Mouse (Mus musculus): Measurements from ENCODE around the gene Bcl6. TPM values are rescaled to one million over a fixed set of nuclear protein-coding genes. Genes with fewer than 3 reads are reported as not detected.

Gene Bcl6
- total RNA-seq (2021), result 10 to 100 TPM; 24.6 to 68.8 TPM
- long read RNA-seq, experiment 1, partial matches to known transcripts, result 3 of 28 reads
- long read RNA-seq, experiment 1, other reads (novel, unspliced or antisense), result 23 of 28 reads
- long read RNA-seq, experiment 2, partial matches to known transcripts, result 3 of 7 reads
- long read RNA-seq, experiment 2, other reads (novel, unspliced or antisense), result 4 of 7 reads

DNA sequence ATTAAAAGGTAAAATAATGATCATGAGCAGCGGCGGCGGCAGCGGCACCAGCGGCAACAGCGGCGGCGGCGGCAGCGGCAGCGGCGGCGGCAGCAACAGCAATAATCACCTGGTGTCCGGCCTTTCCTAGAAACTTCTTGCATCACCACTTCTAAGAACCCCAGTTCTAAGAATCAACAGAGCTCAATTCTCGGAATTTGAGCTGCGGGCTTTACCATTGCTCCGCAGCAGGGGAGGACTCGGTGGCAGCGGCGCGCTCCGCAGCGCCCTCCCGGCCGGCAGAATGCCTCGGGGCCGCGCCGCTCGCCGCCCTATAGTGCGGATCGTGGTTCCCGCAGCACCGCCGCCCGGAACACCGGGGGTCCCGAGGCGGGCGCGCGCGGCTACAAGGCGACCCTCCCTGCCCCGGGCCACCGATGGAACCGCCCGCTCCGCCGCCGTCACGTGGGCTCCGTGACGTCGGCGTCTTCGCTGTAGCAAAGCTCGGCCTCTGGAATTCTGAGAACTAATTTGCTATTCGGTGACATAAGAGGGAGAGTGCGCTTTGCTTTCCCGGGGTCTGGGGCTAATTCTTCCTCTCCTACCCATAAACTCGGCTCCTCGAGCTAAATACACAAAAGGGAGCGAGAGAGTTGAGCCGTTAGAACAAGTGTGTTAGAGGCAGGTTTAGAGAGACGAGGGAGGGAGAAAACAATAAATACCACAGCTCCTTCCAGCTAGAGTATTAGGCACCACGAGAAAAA lies at the start of gene Bcl6, which contains the start of gene Gm37419:
Bcl6 (minus strand) TSS at position 387 of the 743 bp plus-strand sequence.
Gm37419 (plus strand) TSS at position 17 of the 743 bp plus-strand sequence.
- peak; percentile 86 to 87 for DNase-seq

DNA sequence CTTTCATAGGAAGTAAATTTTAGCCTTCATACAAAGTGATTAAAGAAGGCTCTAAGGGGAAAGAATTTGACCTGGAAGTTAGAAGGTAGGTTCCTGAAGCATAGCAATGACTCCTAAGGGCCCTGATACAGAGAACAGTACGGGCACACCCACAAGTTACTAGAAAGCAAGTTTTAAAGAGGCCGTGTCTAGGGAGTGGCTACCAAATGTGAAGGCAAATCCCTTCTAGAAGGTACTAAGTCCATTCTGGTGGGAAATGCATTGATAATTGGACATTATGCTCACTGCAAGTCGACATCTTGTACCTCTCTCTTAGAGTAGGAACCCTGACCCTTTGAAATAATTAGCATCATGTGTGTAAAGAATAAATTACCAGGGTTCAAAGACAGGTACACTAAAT lies 47.7 kb upstream of the Bcl6 start:
- no peak for DNase-seq

DNA sequence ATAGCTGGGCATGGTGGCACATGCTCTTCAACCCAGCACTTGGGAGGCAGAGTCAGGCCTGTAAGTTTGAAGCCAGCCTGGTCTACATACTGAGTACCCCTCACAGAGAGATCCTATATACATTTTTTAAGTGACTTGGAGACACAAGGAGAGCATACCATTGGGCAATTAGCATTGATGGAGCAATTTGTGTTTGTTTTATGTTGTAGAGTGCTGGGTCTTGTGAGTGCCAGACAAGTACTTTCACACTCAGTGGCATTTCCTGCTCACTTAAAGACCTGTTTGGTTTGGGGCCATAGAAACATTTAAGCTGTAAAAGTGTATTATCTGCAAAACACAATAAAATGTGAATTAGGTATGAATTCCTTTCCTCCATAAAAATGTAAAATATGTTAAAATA lies 47.1 kb upstream of the Bcl6 start:
- DNase-seq, result no peak

DNA sequence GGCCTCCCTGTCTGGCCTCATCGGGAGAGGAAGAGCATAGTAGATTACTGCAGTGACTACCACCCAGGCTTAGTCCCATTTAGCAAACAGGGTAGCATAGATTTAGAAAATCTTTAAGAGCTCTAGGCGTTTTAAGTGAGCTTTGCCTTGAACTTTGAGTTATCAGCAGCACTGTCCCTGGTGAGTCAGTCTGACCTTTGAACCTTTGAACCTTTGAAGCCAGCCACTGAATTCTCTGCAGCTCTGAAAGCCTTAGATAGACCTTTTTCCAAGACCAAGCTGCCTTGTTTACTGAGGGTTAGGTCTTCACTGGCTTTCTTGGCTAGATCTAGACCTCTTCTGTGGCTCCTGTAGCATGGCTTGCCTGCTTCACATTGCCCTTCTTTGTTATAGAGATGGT lies 45.8 kb upstream of the Bcl6 start:
- DNase-seq, result peak; percentile 31 to 33

DNA sequence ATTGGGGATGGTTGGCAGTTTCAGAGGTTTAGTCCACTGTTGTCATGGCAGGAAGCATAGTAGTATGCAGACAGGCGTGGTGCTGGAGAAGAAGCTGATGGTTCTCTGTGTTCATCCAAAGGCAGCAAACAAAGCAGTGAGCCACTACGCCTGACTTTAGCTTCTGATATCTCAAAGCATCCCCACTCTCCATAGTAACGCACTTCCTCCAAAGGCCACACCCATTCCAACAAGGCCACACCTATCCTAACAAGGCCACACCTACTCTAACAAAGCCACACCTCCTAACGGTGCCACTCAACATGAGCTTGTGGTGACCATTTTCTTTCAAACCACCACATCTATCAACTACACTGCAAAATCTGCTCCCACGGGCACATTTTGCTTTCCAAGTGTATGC lies 44.6 kb upstream of the Bcl6 start:
- DNase-seq, result no peak

DNA sequence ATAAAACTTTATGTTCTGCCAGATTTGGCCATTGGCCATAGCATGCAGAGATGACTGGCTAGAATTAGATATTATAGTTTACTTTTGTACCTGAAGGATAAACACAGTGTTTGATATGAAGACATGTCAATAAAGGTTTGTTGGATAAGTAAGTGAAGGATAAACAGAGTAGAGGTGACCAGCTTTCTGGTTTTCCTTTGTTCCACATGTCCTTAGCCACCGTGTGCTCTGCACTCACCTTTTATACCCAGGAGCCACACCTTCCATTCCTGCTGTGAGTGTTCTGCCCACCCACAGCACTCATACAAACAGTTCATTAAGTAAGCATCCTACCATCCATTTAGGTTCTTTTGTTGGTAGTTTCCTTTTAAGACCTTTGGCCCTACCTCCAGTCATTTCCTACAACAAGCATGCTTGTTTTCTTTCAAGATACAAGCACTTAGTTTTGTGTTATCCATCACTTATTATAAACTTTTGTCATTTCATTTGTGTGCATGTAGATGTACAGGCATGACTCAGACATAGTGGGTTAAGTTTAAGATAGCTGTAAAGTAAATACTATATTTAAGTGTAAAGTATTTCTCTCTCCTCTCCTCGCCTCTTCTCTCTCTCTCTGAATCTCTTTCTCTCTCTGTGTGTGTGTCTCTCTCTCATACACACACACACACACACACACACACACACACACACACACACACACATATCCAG lies 41.5 kb upstream of the Bcl6 start:
- no peak for DNase-seq

DNA sequence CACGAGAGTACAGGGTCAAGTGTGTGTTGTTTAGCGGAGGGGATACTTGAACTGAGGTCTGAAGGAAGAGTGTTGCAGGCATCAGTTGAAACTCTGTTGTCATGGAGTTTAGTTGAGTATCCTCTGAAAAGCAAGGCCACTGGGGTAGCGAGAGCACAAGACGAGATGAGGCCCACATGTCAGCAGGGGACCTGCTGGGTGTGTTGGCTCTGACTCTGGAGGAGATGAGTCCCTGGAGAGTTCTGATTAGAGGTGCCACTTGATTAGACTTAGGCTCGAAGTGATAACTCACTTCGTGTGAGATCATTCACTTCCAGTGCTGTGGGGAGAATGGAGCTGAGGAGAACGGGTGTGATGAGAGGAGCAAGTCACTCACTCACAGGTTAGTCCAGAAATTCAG lies 36.8 kb upstream of the Bcl6 start:
- no peak for DNase-seq

DNA sequence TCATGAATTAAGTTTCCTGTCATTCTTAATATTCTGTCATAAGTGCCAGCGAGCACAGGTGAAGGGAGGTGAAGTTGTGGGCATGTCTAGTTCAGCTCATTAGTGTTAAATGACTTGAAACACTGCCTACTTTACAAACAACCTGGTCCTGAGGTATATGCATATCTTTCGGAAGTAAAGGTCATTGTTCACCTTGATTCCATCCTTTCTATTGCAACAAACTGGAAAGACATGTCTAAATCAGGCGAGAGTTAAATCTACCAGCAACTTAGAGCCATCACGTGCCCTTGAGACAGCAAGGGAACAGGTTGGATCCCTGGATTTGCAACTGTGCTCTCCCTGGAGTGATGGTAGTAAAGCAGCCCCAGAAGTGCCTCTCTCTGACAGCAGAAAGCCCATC lies 34.0 kb upstream of the Bcl6 start:
- no peak for DNase-seq

DNA sequence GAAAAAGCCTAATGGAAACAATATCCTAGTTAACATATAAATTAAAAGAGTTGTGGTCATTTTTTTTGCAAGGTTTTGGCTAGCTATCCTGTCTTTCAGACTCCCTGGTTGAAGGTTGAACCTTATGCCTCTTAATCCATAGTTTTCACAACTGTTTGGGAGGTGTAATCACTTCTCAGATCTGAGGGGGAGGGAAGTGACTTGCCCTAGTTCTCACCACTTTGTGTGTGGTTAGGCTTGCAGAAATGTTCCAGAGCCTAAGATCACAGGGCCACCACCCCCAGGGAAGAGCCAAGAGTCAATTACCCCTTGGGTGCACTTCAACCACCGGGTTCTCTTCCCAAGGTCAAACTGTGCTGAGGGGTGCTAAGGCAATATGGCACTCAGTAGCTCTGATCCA lies 33.1 kb upstream of the Bcl6 start:
- DNase-seq, result no peak

DNA sequence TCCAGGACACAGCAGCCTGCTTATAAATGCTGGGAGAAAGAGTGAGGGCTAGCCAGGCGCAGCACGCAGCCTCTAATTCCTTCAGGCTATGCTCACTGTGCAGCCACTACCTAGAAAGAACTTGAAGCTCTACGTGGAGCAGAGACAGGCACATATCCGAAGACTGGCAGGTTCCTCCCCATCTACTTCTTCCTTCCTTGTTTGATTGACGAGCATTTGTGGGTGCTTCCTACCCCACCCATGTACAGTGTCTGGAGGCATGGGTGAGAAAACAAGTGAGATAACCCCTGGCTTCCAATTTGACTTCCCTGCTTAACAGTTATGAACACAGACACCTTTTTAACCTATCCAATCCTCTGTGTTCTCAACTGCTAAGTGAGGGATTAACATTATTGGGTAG lies 28.1 kb upstream of the Bcl6 start:
- no peak for DNase-seq

DNA sequence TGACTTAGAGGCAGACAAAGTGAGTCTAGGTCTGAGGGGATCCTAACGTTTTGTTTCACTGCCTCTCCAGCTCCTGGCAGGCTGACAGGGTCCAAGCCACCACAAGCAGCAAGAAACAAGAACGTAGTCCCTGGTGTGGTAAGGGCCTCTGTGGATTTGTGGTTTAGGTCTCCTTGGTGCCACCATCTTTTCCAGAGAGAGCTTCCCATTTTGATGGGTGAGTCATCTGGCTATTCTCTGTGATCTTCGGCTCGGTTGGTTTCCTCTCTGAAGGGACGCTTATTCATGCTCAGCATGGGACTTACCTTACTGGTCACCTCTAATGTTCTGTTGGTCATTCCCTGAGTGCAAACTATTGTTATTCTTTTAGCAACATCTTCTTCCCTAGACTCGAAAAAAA lies 27.6 kb upstream of the Bcl6 start:
- no peak for DNase-seq

DNA sequence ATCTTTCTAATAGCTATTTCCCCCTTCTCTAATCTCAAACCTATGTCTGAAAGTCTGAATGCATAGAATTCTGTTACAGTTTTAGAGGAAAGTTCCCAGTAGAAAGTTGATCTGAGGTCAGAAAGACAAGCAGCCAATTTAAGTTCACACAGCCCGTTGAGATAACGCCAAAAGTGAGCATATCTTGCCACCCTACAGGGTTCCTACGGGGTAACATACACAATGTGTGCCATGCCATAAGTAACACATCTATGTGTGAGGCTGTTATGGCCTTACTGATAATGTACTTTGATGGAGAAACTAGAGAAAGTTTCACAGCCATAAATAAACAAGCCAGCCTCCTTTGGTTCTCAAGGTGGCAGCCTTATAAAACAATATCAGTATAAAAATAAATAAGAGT lies 25.7 kb upstream of the Bcl6 start:
- no peak for DNase-seq

DNA sequence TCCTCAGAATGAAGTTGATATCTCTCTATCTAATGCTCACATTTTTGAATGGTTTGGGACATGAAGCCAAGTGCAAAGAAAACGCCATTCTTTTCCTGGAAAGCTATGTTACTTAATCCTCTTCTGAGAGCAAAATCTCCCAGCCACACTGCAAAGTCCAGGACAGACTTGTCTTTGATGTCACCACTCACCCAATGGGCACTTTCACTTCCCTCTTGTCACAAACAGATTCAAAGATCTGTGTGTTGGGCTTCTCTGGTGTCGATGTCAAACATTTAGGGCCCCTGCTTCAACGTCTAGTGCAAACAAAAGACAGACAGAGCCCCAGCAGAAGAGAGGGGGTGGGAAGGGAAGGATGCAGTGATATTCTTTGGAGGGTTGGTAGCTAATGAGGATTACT lies 23.4 kb upstream of the Bcl6 start:
- no peak for DNase-seq

DNA sequence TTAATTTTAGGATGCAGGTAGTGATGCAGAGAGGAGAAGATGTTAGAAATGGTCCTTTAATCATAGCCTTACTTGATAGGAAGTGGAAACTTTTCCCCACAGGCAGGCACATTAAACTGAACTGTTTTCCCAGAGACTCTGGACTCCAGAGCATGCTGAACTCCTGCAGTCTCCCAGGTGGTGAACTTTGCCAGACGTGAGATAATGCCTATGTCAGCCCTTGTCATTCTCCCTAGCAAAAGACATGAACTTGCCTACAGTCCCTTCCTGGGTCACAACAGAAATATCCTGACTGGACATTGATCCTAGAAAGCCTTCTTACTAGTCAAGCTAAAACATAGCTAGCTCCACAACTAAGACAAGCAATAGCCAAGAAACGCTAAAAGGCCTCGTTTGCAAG lies 22.7 kb upstream of the Bcl6 start:
- DNase-seq, result no peak

DNA sequence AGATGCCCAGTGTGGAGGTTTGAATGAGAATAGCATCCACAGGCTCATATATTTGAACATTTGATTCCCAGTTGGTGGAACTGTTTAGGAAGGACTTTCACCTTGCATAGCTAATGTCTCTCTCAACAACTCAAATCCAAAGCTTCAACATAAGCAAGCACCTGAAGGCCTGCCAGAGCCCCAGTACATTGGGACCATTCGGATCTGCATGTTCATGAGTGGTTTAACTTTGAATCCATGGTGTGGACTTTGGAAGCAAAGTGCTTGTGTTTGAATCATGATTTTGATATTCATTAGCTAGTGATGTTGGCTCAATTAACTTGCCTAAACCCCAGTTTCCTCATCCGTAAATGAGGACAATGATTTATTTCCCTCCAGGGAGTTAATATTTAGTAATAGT lies 21.2 kb upstream of the Bcl6 start:
- no peak for DNase-seq

DNA sequence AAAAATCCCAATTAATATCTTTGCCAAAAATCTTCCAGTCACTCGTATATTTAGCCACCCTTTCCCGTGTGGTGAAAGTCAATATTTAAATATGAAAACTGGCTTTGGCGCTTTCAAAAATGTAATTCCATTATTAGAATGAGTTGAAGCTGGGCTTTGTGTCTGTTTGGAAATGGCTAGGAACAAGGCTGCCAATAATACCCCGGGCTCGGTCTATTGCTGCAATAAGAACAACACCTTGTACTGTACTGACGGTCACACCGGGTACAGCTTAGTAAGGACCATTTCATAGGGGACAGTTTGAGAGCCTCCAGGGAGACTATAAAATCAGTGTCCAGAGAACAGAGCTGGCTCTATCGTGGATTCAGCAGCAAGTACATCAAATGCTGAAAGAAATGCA lies 17.3 kb upstream of the Bcl6 start:
- DNase-seq, result no peak

DNA sequence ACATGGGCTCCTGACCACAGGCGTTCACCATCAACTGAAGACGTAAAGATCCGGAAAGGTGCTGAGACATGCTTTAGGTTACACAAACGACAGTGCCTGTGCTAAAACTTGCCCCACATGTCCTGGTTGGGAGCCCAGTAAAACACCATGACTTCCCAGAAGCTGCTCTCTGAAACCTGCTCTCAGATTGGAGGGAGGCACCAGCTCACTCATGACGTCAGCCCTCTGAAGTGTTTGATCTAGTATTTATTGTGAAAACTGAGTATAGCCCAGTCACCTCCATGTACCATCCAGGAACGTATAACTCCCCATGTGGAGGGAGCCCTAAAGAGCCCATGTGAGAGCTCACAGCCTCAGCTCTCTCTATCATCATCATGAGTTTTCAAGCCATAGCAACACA lies 9.3 kb upstream of the Bcl6 start:
- no peak for DNase-seq

DNA sequence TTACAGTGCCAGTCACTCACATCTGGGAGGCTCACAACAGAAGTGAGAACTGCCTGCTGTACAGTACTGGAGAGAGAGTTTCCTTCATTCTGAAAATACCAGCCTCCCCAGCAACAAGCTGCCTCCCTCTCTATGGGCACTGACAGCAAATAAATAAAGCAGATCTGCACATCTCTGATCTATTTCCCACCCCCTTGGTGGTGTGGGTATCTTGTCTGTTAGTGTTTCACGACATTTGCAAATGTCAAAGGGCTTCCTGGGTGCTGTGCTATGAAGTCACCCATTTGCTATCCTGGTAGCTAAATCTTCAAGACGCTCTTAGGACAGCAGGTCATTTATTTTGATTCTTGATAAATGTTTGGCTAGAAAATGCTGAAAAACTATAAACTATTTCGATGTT lies 8.6 kb upstream of the Bcl6 start:
- DNase-seq, result no peak

DNA sequence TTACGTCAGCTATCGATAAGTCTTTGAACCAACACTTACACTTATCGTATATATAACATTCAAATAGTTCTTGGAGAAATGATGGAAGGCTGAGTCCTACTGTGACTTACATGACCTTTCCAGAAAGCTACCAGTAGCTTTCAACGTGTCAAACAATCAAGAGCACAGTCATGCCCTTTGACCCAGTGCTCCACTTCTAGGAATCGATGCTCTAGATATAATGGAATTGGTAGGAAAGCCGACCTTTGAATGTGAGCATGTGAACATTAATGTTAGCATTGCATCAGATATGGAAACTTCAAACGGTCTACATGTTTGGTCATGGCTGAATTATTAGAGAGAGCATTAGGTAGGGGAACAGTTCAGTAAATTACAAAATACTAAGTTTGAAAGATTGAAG lies 7.7 kb upstream of the Bcl6 start:
- no peak for DNase-seq

DNA sequence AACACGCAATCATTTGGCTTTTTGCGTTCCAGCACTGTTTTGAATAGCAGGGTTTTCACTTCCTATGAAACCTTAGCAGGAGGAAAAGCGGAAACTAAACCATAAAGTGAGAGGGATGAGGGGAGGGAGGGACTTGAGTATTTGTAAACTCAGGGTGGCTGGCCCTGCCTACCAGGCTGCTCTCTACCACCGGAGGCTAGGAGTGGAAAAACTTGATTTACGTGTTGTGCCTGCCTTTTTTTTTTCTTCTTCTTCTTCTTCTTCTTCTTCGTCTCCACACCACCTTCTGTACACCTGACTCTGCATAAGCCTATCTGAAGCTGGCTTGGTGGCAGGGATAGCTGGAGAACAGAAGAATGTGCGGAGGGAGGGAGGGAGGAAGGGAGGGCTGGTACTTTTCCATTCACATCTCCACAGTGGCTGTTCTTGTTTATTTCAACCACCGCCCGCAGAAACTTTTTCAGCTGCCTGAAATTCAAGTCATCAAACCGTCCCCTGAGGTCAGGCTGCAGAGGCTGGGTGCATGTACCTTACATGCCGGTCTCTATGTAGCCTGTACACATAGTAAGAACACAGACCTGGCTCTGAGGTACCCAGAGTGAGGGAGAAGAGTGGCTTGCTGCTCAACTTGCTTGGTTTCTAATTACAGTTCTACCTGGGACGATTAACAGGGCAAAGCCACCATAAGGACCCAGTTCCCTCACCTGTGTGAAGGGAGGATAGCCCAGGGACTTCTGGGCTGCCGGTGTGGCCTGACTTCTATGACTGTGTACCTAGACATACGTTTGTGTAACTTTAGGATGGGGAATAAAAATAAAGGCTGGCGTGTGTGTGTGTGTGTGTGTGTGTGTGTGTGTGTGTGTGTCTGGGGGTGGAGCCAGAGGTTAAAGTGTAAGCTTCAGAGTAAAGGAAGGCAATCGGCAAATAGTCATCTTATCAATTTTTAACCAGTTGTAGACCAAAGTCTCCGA lies 5.0 kb upstream of the Bcl6 start:
- DNase-seq, result peak in 1 of 2 experiments; percentile 54

DNA sequence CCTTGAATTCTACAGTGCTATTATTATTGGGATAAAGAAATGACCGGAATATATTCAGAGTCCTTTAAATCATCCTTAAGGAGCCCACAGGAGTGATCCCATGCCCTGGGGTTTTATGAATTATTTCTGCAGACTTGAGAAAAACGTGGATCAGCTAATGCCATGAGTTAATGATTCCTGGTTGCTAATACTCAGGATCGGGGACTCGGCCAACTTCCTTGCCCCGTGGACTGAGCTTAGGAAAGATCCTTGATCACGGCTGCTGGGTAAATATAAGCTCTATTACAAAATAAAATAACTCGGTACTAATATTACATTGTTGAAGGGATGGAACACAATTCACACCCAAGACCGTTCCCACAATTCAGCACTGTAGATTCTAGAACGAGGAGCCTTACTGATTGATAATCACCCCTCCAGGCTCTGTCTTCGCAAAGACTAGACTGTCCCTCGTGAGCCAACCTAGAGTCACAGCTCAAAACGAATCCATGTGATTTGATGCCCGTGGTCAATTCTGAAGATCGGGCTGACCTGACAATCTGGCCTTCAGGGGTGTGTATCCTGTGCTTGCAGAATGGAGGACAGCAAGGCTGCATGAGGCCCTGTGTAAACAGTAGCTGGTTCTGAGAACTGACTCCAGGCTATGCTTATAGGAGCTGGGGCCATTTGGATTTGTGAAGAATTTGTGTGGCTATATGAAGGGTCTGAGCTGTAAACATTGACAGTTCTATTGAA lies 3.4 kb upstream of the Bcl6 start:
- no peak for DNase-seq

DNA sequence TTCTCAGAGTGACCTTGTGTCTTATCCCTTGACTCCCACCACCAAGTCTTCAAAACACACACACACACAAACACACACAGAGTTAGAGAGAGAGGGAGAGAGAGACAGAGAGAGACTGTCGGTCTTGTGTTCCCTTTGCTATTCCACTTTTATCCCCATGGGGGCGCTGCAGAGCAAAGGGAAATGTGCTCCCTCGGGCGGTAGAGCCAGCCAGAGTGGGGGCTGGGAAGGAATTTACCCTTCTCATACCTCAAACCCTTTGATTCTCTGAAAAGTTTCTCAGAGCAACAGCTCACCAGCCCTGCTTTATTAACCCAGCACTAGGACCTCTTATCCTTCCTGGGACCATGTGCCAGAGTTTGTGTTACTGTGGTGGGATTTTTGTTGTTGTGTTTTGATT lies 2.5 kb upstream of the Bcl6 start:
- peak; percentile 94 to 95 for DNase-seq

All from adrenal gland, postnatal 36 days (tissue).